Mouse (Mus musculus) heart, embryonic 13.5 days (tissue): ENCODE measurements around the gene Cnn1. TPM values are rescaled to one million over a fixed set of nuclear protein-coding genes. Genes with fewer than 3 reads are reported as not detected.

Experiments
- ATAC-seq: fragments of 200-750 bp; cut with Nextera tagmentation; 2 replicates; pipeline ENCODE4 v1.8.0; 2017; ENCODE audit warnings: moderate TSS enrichment; ENCODE audit not compliant: insufficient number of reproducible peaks, low FRiP score, low TSS enrichment; ENCODE audit errors: extremely low read depth
- H3K27ac ChIP-seq: fragments of 300-500 bp; sonication (generic); replicated peaks from 2 replicates; pipeline ENCODE4 v1.5.1; 2015; ENCODE audit warnings: moderate library complexity, mild to moderate bottlenecking, inconsistent platforms
- H3K27me3 ChIP-seq: fragments of 300-500 bp; sonication (generic); replicated peaks from 2 replicates; pipeline ENCODE4 v1.6.1; 2015; ENCODE audit warnings: mild to moderate bottlenecking, inconsistent platforms
- H3K36me3 ChIP-seq: fragments of 300-500 bp; sonication (generic); 2 replicates; pipeline ENCODE4 v1.6.1; 2015; ENCODE audit warnings: mild to moderate bottlenecking, inconsistent platforms
- H3K4me1 ChIP-seq: fragments of 300-500 bp; sonication (generic); 2 replicates; pipeline ENCODE4 v1.6.1; 2015; ENCODE audit warnings: inconsistent platforms
- H3K4me2 ChIP-seq: fragments of 300-500 bp; sonication (generic); 2 replicates; pipeline ENCODE4 v1.6.1; 2015; ENCODE audit warnings: inconsistent platforms, mild to moderate bottlenecking, moderate library complexity
- H3K4me3 ChIP-seq: fragments of 300-500 bp; sonication (generic); 2 replicates; pipeline ENCODE4 v1.5.1; 2015; ENCODE audit warnings: moderate library complexity, mild to moderate bottlenecking, inconsistent platforms
- H3K9ac ChIP-seq: fragments of 300-500 bp; sonication (generic); 2 replicates; pipeline ENCODE4 v1.6.1; 2015; ENCODE audit warnings: inconsistent platforms, mild to moderate bottlenecking, moderate library complexity
- H3K9me3 ChIP-seq: fragments of 300-500 bp; sonication (generic); 2 replicates; pipeline ENCODE4 v1.6.1; 2016; ENCODE audit warnings: inconsistent platforms
- WGBS: fragments of 180-500 bp; shearing (Covaris S2); methylation state at CpG from one replicate; pipeline ENCODE4 v1.1.7; 2015; ENCODE audit warnings: mixed read lengths; 5-methylcytosine and 5-hydroxymethylcytosine counted together
- polyA plus RNA-seq: library from polyadenylated mRNA; unstranded; fragments of >200 nt; fragmentation: Nextera tagmentation; extraction: Ambion mirVana; gene quantifications from 2 replicates; pipeline ENCODE4 v1.2.1, GENCODE M21; 2015

Gene Cnn1
- polyA plus RNA-seq, 1 experiment from 2014 or later = 250 TPM

- Histone ChIP-seq H3K4me3 (peak overlapping the region; percentile 47), H3K4me2 (peak overlapping the region; percentile 80), H3K36me3 (no peaks in the 10 kb centered on the region), H3K27ac (no peak overlapping the region), H3K9me3 (no peaks in the 10 kb centered on the region), H3K9ac (peak overlapping the region; percentile 73), H3K4me1 (peaks cover 12% of the 10 kb centered on the region), H3K27me3 (no peaks in the 10 kb centered on the region; the same call in 1 of the 2 replicates)
- ATAC-seq = peak; percentile 52
- WGBS = under 1% methylated on average over 35 of the region's 35 CpGs
Observed at GRCm38 (mm10) chr9:22131226-22131981, 32.4 kb downstream of the Cnn1 start.

GRCm38 (mm10) chr9:22132220-22132619, 33.2 kb downstream of the Cnn1 start:
- peak overlapping the region; percentile 73 for H3K9ac ChIP-seq

GRCm38 (mm10) chr9:22134246-22134890, 35.4 kb downstream of the Cnn1 start:
- Histone ChIP-seq H3K27ac (peak overlapping the region; percentile 21; the same call in 1 of the 2 replicates), H3K9ac (peak overlapping the region; percentile 57; the same call in 1 of the 2 replicates), H3K4me2 (peak overlapping the region; percentile 80), H3K27me3 (peaks cover 9% of the 10 kb centered on the region; the same call in 1 of the 2 replicates), H3K4me1 (peaks cover 21% of the 10 kb centered on the region), H3K4me3 (peak overlapping the region; percentile 47; the same call in 1 of the 2 replicates), H3K9me3 (no peaks in the 10 kb centered on the region), H3K36me3 (no peaks in the 10 kb centered on the region)
- WGBS = 74% methylated on average over 7 of the region's 7 CpGs
- no peak for ATAC-seq

More at GRCm38 (mm10) chr9:22132220-22132619, 33.2 kb downstream of the Cnn1 start:
- Histone ChIP-seq H3K4me2 (peak overlapping the region; percentile 80), H3K27me3 (peaks cover 5% of the 10 kb centered on the region; the same call in 1 of the 2 replicates), H3K27ac (no peak overlapping the region), H3K4me3 (peak overlapping the region; percentile 47), H3K9me3 (no peaks in the 10 kb centered on the region), H3K4me1 (peaks cover 19% of the 10 kb centered on the region), H3K36me3 (no peaks in the 10 kb centered on the region)
- ATAC-seq = no peak
- 43% methylated on average over 11 of the region's 11 CpGs for WGBS

GRCm38 (mm10) chr9:22134988-22135643, 36.1 kb downstream of the Cnn1 start:
- 76% methylated on average over 9 of the region's 9 CpGs for WGBS
- H3K27ac ChIP-seq = peak overlapping the region; percentile 21
- ATAC-seq = no peak
- peak overlapping the region; percentile 80 for H3K4me2 ChIP-seq
- no peaks in the 10 kb centered on the region for H3K9me3 ChIP-seq
- peak overlapping the region; percentile 47 for H3K4me3 ChIP-seq
- peaks cover 9% of the 10 kb centered on the region; the same call in 1 of the 2 replicates for H3K27me3 ChIP-seq
- H3K36me3 ChIP-seq = no peaks in the 10 kb centered on the region
- H3K4me1 ChIP-seq = peaks cover 21% of the 10 kb centered on the region
- H3K9ac ChIP-seq = peak overlapping the region; percentile 57; the same call in 1 of the 2 replicates

DNA sequence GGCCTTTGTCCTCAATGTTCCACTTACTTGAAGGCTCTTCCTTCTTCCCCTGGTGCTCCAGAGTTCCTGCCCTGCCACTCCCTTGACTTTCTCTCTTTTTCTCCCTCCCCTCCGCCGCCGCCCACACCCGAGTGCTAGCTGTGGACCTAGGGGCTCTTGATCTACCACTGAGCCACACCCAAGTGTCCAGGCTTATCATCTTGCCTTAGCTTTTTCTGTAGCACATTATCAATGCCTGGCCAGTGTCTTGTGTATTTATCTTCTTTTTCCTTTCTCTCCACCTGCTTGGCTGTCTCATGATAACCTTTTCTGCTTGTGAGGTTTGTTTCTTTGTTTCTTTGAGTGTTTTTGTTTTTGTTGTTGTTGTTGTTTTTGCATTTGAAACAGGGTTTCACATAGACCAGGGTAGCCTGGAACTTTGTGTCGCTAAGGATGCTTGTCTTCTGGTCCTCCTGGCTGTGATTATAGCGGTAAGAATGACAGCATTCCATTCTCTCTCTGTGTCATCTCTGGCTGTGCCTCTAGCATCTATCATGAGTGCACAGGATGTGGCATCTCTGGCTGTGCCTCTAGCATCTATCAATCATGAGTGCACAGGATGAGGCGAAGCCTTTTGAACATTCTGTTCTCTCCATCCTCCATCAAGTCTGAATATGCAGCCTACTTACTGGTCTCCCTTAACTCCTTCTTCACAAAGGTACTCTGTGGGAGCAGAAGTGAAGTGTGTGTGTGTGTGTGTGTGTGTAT, 36.8 kb downstream of the Cnn1 start, which contains the start of gene Acp5:
Gene Acp5 (minus strand): TSS at position 68 of the 747 bp plus-strand sequence.
- peaks cover 21% of the 10 kb centered on the region for H3K4me1 ChIP-seq
- H3K27ac ChIP-seq = peak within 1 kb of the TSS; percentile 51
- H3K9ac ChIP-seq = peak within 1 kb of the TSS; percentile 57; the same call in 1 of the 2 replicates
- H3K4me3 ChIP-seq = peak within 1 kb of the TSS; percentile 47
- 55% methylated on average over 7 of the region's 7 CpGs for WGBS
- H3K4me2 ChIP-seq = peak within 1 kb of the TSS; percentile 80
- H3K27me3 ChIP-seq = peaks cover 9% of the 10 kb centered on the region; the same call in 1 of the 2 replicates
- no peaks in the 10 kb centered on the region for H3K9me3 ChIP-seq
- H3K36me3 ChIP-seq = no peaks in the 10 kb centered on the region
- ATAC-seq = no peak

DNA sequence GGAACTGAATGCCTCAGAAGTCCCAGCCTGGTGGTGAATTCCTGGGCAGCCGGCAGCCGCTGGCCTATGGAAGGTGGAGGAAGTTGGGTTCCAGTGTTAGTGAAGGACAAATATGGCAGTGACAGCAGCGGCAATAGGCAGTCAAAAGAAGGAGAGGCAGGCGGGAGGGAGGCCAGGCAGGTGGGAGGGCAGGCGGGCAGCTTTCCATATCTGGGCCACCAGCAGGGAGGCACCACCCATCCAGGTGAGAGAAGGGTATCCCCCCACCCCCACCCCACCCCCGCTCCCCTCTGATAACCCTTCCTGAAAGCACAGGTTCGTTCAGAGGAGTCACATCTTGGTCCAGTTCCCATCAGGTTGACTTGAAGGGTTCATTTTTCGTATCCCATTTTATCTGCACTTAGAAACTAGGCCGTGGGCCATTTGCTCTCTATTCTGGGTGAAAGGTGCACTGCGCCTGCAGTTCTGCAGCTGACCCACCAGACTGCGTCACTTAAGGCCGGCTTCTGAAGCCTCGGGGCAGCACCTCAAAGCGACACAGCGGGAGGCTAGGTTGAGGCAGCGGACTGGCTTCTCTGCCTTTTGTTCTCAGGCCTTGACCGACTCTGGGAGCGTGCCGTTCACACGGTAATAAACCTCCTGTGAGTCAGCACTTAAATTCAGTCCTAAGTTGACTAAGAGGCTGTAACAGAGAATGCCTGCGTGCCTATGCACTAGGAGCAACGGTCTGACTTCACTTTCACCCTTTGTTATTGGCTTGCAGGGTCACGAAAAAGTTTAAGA, 37.9 kb downstream of the Cnn1 start:
- Histone ChIP-seq H3K4me2 (peak overlapping the region; percentile 80), H3K9ac (peak overlapping the region; percentile 21; the same call in 1 of the 2 replicates), H3K9me3 (no peaks in the 10 kb centered on the region), H3K27ac (peak overlapping the region; percentile 51), H3K4me3 (peak overlapping the region; percentile 25), H3K36me3 (no peaks in the 10 kb centered on the region), H3K27me3 (peaks cover 9% of the 10 kb centered on the region; the same call in 1 of the 2 replicates), H3K4me1 (peaks cover 10% of the 10 kb centered on the region)
- WGBS = 14% methylated on average over 23 of the region's 23 CpGs
- peak; percentile 52 for ATAC-seq

DNA sequence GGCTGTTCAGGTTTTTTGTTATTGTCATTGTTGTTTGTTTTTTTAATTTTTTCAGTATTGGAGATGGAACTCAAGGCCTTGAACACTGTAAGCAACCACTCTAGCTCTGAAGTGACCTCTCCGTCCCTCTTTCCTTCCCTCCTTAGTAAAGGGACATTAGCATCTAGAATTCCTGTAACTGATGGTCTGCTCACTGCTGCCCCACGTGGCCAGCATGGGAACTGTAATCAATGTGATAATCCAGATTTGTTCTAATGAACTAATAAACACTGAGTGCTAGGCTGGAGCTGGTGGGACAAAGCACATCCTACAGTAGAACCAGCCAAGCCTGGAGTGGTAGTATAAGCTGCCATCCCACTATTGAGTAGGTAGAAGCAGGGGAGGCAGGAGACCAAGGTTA, 39.5 kb downstream of the Cnn1 start:
- H3K36me3 ChIP-seq = no peaks in the 10 kb centered on the region
- H3K9ac ChIP-seq = no peak overlapping the region
- no peaks in the 10 kb centered on the region for H3K9me3 ChIP-seq
- 22% methylated on average over 2 of the region's 2 CpGs for WGBS
- no peak overlapping the region for H3K4me2 ChIP-seq
- H3K27ac ChIP-seq = no peak overlapping the region
- no peak for ATAC-seq
- peaks cover 9% of the 10 kb centered on the region for H3K4me1 ChIP-seq
- peaks cover 9% of the 10 kb centered on the region; the same call in 1 of the 2 replicates for H3K27me3 ChIP-seq
- no peak overlapping the region for H3K4me3 ChIP-seq

- Histone ChIP-seq H3K4me1 (peaks cover 9% of the 10 kb centered on the region), H3K4me3 (no peak overlapping the region), H3K4me2 (no peak overlapping the region), H3K27me3 (peaks cover 9% of the 10 kb centered on the region; the same call in 1 of the 2 replicates), H3K36me3 (no peaks in the 10 kb centered on the region), H3K9ac (no peak overlapping the region), H3K27ac (no peak overlapping the region), H3K9me3 (no peaks in the 10 kb centered on the region)
- WGBS = 79% methylated on average over 5 of the region's 5 CpGs
- no peak for ATAC-seq
Observed at GRCm38 (mm10) chr9:22139746-22140145, 40.7 kb downstream of the Cnn1 start.

- H3K27me3 ChIP-seq = no peaks in the 10 kb centered on the region
- H3K4me3 ChIP-seq = no peak overlapping the region
- H3K9ac ChIP-seq = no peak overlapping the region
- no peaks in the 10 kb centered on the region for H3K4me1 ChIP-seq
- ATAC-seq = no peak
- H3K4me2 ChIP-seq = no peak overlapping the region
- 51% methylated on average over 17 of the region's 17 CpGs for WGBS
- H3K27ac ChIP-seq = no peak overlapping the region
- 0 out of 2 replicates have a peak, but pooled peaks cover 3% of the 10 kb centered on the region for H3K9me3 ChIP-seq
- no peaks in the 10 kb centered on the region for H3K36me3 ChIP-seq
Observed at GRCm38 (mm10) chr9:22143108-22144037, 44.4 kb downstream of the Cnn1 start.
